Mouse (Mus musculus) CH12.LX (cell line): Measurements from ENCODE around the gene Hist1h1t.

ENCODE experiments used
- CTCF ChIP-seq, 2 experiments: IDR thresholded peaks in 1 of 2; conservative IDR thresholded peaks in 1 of 2; 2 replicates each; pipeline ENCODE4 v1.5.1; 2011 to 2012; ENCODE audit warnings: low read depth in 2 of 2, low read length in 2 of 2, improper control_type of control experiment in 1 of 2, inconsistent platforms in 1 of 2, mild to moderate bottlenecking in 1 of 2, moderate library complexity in 1 of 2
- PAX5 ChIP-seq: IDR thresholded peaks from 2 replicates; pipeline ENCODE4 v1.6.1; 2012; ENCODE audit warnings: low read length, inconsistent platforms, mixed read lengths
- POLR2A ChIP-seq: IDR thresholded peaks from 2 replicates; pipeline ENCODE4 v1.6.1; 2011; ENCODE audit warnings: low read depth, mild to moderate bottlenecking, improper control_type of control experiment, low read length
- POLR2AphosphoS2 ChIP-seq: IDR thresholded peaks from 2 replicates; pipeline ENCODE4 v1.6.1; 2011; ENCODE audit warnings: low read depth, low read length, improper control_type of control experiment

- TF ChIP-seq CTCF (conservative IDR thresholded peaks at IDR 0.05 in 1 of 2, IDR thresholded peaks at IDR 0.05 in 1 of 2; ENCODE audit: low read depth in 2 of 2, low read length in 2 of 2) = no peak
- no peak for TF ChIP-seq POLR2A
- TF ChIP-seq PAX5 = no peak
- no peak for TF ChIP-seq POLR2AphosphoS2
Measured at GRCm38 (mm10) chr13:23706771-23707170, 11.2 kb downstream of the Hist1h1t start.
